Mouse (Mus musculus) MEL-GATA-1-ER (cell line): ENCODE results near the gene Mt1.

Experiments used
- DNase-seq: peaks from one replicate; pipeline ENCODE4 v3.0.0-alpha.2; 2012; ENCODE audit warnings: low read depth; ENCODE audit errors: extremely low read depth

The Mt1 gene

GRCm38 (mm10) chr8:94172809-94173732 is 5.8 kb upstream of the Mt1 start:
- DNase-seq: no peak

- no peak for DNase-seq
Observed at GRCm38 (mm10) chr8:94173848-94174403, 5.0 kb upstream of the Mt1 start.

GRCm38 (mm10) chr8:94174619-94175213 is 4.2 kb upstream of the Mt1 start:
- no peak for DNase-seq

- DNase-seq: no peak
Observed at GRCm38 (mm10) chr8:94177716-94178390, 1.0 kb upstream of the Mt1 start.

- DNase-seq: no peak
Observed at GRCm38 (mm10) chr8:94179713-94180560, 1.1 kb downstream of the Mt1 start.

- no peak for DNase-seq
Observed at GRCm38 (mm10) chr8:94180561-94180908, 1.7 kb downstream of the Mt1 start.

- DNase-seq: no peak
Observed at GRCm38 (mm10) chr8:94182055-94182929, 3.4 kb downstream of the Mt1 start.

GRCm38 (mm10) chr8:94183117-94183516 is 4.2 kb downstream of the Mt1 start:
- peak; percentile 84 for DNase-seq

GRCm38 (mm10) chr8:94184357-94184843 is 5.5 kb downstream of the Mt1 start:
- DNase-seq: no peak

GRCm38 (mm10) chr8:94185791-94186190 is 6.9 kb downstream of the Mt1 start:
- no peak for DNase-seq

- no peak for DNase-seq
Observed at GRCm38 (mm10) chr8:94186542-94186941, 7.7 kb downstream of the Mt1 start.

- no peak for DNase-seq
Observed at GRCm38 (mm10) chr8:94187290-94188002, 8.6 kb downstream of the Mt1 start.

GRCm38 (mm10) chr8:94189275-94190031 is 10.6 kb downstream of the Mt1 start:
- no peak for DNase-seq

GRCm38 (mm10) chr8:94191101-94191691 is 12.3 kb downstream of the Mt1 start:
- DNase-seq: peak; percentile 71

- no peak for DNase-seq
Observed at GRCm38 (mm10) chr8:94192926-94193325, 14.0 kb downstream of the Mt1 start.

GRCm38 (mm10) chr8:94194591-94195223 is 15.8 kb downstream of the Mt1 start:
- no peak for DNase-seq

GRCm38 (mm10) chr8:94199202-94199869 is 20.5 kb downstream of the Mt1 start:
- DNase-seq: peak; percentile 64
